Mouse (Mus musculus) liver, embryonic 15.5 days (tissue): ENCODE measurements around the gene Cox7b. TPM values are rescaled to one million over a fixed set of nuclear protein-coding genes. Genes with fewer than 3 reads are reported as not detected.
A peak's percentile ranks its signal among the peaks of the same experiment; 100 is the strongest.
"Not testable (repeated sequence)": the region's sequence is repeated elsewhere in the genome, so short reads cannot be mapped to it uniquely, and the experiment has no call there.

Source experiments
- ATAC-seq: fragments of 200-750 bp; cut with Nextera tagmentation; 2 replicates; pipeline ENCODE4 v1.8.0; 2017; ENCODE audit warnings: moderate number of reproducible peaks, mild to moderate bottlenecking, moderate library complexity; ENCODE audit not compliant: insufficient read depth
- H3K27ac ChIP-seq: fragments of 300-500 bp; sonication (generic); replicated peaks from 2 replicates; pipeline ENCODE4 v1.5.1; 2015; ENCODE audit warnings: mild to moderate bottlenecking, inconsistent platforms
- H3K27me3 ChIP-seq: fragments of 300-500 bp; sonication (generic); 2 replicates; pipeline ENCODE4 v1.6.1; 2015; ENCODE audit warnings: mild to moderate bottlenecking, inconsistent platforms
- H3K36me3 ChIP-seq: fragments of 300-500 bp; sonication (generic); replicated peaks from 2 replicates; pipeline ENCODE4 v1.6.1; 2015; ENCODE audit warnings: moderate library complexity, mild to moderate bottlenecking, inconsistent platforms
- H3K4me1 ChIP-seq: fragments of 300-500 bp; sonication (generic); replicated peaks from 2 replicates; pipeline ENCODE4 v1.6.1; 2015; ENCODE audit warnings: inconsistent platforms
- H3K4me2 ChIP-seq: fragments of 300-500 bp; sonication (generic); 2 replicates; pipeline ENCODE4 v1.6.1; 2015; ENCODE audit warnings: moderate library complexity, mild to moderate bottlenecking, inconsistent platforms
- H3K4me3 ChIP-seq: fragments of 300-500 bp; sonication (generic); replicated peaks from 2 replicates; pipeline ENCODE4 v1.5.1; 2015; ENCODE audit warnings: mild to moderate bottlenecking, inconsistent platforms
- H3K9ac ChIP-seq: fragments of 300-500 bp; sonication (generic); 2 replicates; pipeline ENCODE4 v1.6.1; 2015; ENCODE audit warnings: moderate library complexity, mild to moderate bottlenecking, inconsistent platforms
- H3K9me3 ChIP-seq: fragments of 300-500 bp; sonication (generic); replicated peaks from 2 replicates; pipeline ENCODE4 v1.6.1; 2016; ENCODE audit warnings: inconsistent platforms
- WGBS: fragments of 180-500 bp; shearing (Covaris S2); methylation state at CpG from one replicate; pipeline ENCODE4 v1.1.7; 2015; ENCODE audit warnings: mixed read lengths; ENCODE audit not compliant: insufficient replicate concordance; 5-methylcytosine and 5-hydroxymethylcytosine counted together
- polyA plus RNA-seq: library from polyadenylated mRNA; unstranded; fragments of >200 nt; fragmentation: Nextera tagmentation; extraction: Ambion mirVana; gene quantifications from 2 replicates; pipeline ENCODE4 v1.2.1, GENCODE M21; 2015

The Cox7b gene
- 205 and 265 TPM in 2 replicates for polyA plus RNA-seq

DNA sequence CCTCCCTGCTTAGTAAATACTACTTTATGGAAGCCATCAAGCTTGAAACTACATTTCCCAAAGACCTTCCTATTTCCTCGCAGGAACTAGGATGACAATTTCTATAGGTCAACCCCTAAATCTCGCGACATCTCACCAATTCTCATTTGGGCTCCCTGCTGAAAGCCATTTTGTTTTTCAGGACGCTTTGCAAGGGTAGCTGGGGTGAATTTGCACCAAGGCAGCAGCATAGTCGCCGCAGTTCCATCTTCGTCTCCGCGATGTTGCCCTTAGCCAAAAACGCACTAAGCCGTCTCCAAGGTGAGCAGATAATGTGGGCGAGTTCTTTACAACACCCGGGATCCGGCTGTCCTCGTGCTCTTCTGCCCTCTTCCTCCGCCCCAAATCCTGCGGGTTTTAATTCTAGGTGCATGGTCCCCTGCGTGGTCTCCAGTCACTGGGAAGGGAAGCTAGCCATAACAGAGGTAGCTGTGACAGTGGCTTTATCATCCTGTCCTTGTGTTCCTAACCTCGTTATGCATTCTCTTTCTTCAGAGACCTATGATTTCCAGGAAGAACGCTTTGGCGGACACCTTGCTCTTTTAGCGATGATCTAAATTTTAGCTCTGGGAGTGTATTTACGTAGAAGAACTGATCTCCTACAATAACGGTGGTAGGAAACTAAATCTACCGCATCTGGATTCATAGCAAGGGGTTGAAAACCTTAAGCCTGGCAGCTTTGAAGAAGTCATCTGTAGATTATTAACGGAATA lies at the start of gene Cox7b:
TSS of gene Cox7b (plus strand) at position 130 of the 752 bp plus-strand sequence.
- ATAC-seq: peak; percentile 15; the same call in 1 of the 2 replicates
- Histone ChIP-seq H3K27ac (peak within 1 kb of the TSS; percentile 82), H3K27me3 (no peaks in the 10 kb centered on the region), H3K36me3 (peaks cover 14% of the 10 kb centered on the region; the same call in 1 of the 2 replicates), H3K4me1 (peaks cover 14% of the 10 kb centered on the region), H3K4me3 (peak within 1 kb of the TSS; percentile 68), H3K4me2 (peak within 1 kb of the TSS; percentile 55), H3K9ac (peak within 1 kb of the TSS; percentile 59), H3K9me3 (no peaks in the 10 kb centered on the region)
- 14% methylated on average over 26 of the region's 26 CpGs for WGBS

GRCm38 (mm10) chrX:106001605-106002004 lies 13.9 kb upstream of the Cox7b start:
- Histone ChIP-seq H3K36me3 (0 out of 2 replicates have a peak, but pooled peaks cover 8% of the 10 kb centered on the region), H3K27ac (no peak overlapping the region), H3K4me2 (no peak overlapping the region), H3K4me3 (no peak overlapping the region), H3K9ac (no peak overlapping the region), H3K4me1 (no peaks in the 10 kb centered on the region; the same call in 1 of the 2 replicates), H3K9me3 (no peaks in the 10 kb centered on the region), H3K27me3 (no peaks in the 10 kb centered on the region)
- ATAC-seq: no peak
- WGBS: 60% methylated on average over 1 of the region's 1 CpGs

- no peaks in the 10 kb centered on the region for H3K27me3 ChIP-seq
- H3K9ac ChIP-seq: peak overlapping the region; percentile 70
- peaks cover 15% of the 10 kb centered on the region for H3K4me1 ChIP-seq
- no peaks in the 10 kb centered on the region for H3K9me3 ChIP-seq
- peak overlapping the region; percentile 69 for H3K4me2 ChIP-seq
- no peak for ATAC-seq
- H3K36me3 ChIP-seq: no peaks in the 10 kb centered on the region
- peak overlapping the region; percentile 94; the same call in 1 of the 2 replicates for H3K27ac ChIP-seq
- 7% methylated on average over 3 of the region's 3 CpGs for WGBS
- peak overlapping the region; percentile 73 for H3K4me3 ChIP-seq
These were observed 4.7 kb upstream of the Cox7b start for GRCm38 (mm10) chrX:106010762-106011161.

GRCm38 (mm10) chrX:106011465-106012159 lies 3.9 kb upstream of the Cox7b start, which contains the start of gene Magt1:
TSS of gene Magt1 (minus strand) at chrX:106011906.
- Histone ChIP-seq H3K27me3 (no peaks in the 10 kb centered on the region), H3K4me2 (peak within 1 kb of the TSS; percentile 71), H3K36me3 (no peaks in the 10 kb centered on the region), H3K9ac (peak within 1 kb of the TSS; percentile 70), H3K4me1 (peaks cover 15% of the 10 kb centered on the region), H3K4me3 (peak within 1 kb of the TSS; percentile 73), H3K27ac (peak within 1 kb of the TSS; percentile 94), H3K9me3 (no peaks in the 10 kb centered on the region)
- ATAC-seq: peak; percentile 96
- WGBS: 16% methylated on average over 45 of the region's 45 CpGs

DNA sequence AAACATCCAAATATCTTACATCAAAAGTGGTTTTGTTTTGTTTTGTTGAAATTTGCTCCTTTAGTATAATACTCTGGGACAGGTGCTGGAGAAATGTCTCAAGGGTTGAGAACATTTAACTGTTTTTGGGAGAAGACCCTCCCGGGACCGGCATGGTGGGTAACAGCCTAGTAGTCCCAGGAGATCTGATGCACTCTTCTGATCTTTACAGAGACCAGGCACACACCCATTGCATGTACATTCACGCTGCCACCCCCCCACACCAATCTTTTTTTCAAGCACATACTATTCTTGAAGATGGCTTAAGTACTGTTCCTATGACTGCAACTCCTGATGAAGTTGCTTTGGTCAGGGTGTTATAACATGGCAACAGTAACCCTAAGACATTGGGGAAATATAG lies 2.9 kb upstream of the Cox7b start:
- 54% methylated on average over 3 of the region's 3 CpGs for WGBS
- peak overlapping the region; percentile 81 for H3K27ac ChIP-seq
- H3K4me3 ChIP-seq: peak overlapping the region; percentile 46
- peak overlapping the region; percentile 71 for H3K4me2 ChIP-seq
- ATAC-seq: no peak
- no peaks in the 10 kb centered on the region for H3K9me3 ChIP-seq
- peaks cover 23% of the 10 kb centered on the region for H3K4me1 ChIP-seq
- no peaks in the 10 kb centered on the region for H3K36me3 ChIP-seq
- H3K27me3 ChIP-seq: no peaks in the 10 kb centered on the region
- peak overlapping the region; percentile 39 for H3K9ac ChIP-seq

DNA sequence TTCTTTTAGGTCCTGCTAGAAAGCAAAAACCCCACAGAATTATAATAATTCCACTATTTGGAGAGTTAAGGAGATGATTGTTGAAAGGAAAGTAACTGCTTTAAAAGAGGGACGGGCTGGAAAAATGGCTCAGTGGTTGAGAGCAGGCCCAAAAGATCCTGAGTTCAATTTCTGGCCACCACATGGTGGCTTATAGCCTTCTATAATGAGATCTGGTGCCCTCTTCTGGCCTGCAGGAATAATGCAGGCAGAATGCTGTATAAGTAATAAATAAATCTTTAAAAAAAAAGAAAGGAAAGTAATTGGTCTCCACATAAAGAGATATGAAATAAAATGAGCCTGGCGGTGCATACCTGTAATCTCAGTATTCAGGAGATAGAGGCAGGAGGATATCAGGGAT lies 2.3 kb upstream of the Cox7b start:
- Histone ChIP-seq H3K9me3 (no peaks in the 10 kb centered on the region), H3K4me1 (peaks cover 23% of the 10 kb centered on the region), H3K36me3 (no peaks in the 10 kb centered on the region), H3K27ac (no peak overlapping the region), H3K4me2 (no peak overlapping the region), H3K27me3 (no peaks in the 10 kb centered on the region), H3K4me3 (no peak overlapping the region), H3K9ac (no peak overlapping the region)
- 13% methylated on average over 2 of the region's 2 CpGs for WGBS
- no peak for ATAC-seq

DNA sequence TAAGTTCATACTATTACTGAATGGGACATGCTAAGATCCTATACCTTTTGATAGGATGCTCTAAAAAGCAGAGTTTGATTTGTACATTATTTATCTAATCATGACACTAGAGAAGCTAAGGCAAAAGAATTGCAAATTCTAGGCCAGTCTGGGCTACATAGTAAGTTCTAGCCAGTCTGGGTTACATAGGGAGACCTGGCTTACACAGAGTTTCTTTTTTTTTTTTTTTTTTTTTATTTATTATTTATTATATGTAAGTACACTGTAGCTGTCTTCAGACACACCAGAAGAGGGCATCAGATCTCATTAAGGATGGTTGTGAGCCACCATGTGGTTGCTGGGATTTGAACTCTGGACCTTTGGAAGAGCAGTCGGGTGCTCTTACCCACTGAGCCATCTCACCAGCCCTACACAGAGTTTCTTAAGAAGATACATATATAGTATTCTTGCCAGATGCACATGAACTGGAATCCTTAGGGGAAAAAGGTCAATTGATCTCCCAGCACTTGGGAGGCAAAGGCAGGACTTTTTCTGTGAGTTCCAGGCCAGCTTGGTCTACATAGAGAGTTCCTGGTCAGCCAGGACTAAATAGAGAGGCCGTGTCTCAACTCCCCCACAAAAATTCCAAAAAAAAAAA lies 641 bp upstream of the Cox7b start:
- H3K27me3 ChIP-seq, H3K9me3 ChIP-seq, H3K9ac ChIP-seq, ATAC-seq: not testable (repeated sequence)
- Histone ChIP-seq H3K4me3 (peak overlapping the region; percentile 68), H3K4me1 (peaks cover 17% of the 10 kb centered on the region), H3K36me3 (peaks cover 11% of the 10 kb centered on the region; the same call in 1 of the 2 replicates), H3K27ac (peak overlapping the region; percentile 82), H3K4me2 (peak overlapping the region; percentile 55)
- 45% methylated on average over 2 of the region's 2 CpGs for WGBS

GRCm38 (mm10) chrX:106017102-106017501 lies 1.6 kb downstream of the Cox7b start:
- ATAC-seq: no peak
- Histone ChIP-seq H3K4me2 (peak overlapping the region; percentile 55), H3K9ac (no peak overlapping the region), H3K4me3 (peak overlapping the region; percentile 68), H3K36me3 (peaks cover 25% of the 10 kb centered on the region; the same call in 1 of the 2 replicates), H3K9me3 (no peaks in the 10 kb centered on the region), H3K27me3 (no peaks in the 10 kb centered on the region), H3K27ac (no peak overlapping the region), H3K4me1 (peaks cover 14% of the 10 kb centered on the region)
- WGBS: 48% methylated on average over 3 of the region's 3 CpGs

DNA sequence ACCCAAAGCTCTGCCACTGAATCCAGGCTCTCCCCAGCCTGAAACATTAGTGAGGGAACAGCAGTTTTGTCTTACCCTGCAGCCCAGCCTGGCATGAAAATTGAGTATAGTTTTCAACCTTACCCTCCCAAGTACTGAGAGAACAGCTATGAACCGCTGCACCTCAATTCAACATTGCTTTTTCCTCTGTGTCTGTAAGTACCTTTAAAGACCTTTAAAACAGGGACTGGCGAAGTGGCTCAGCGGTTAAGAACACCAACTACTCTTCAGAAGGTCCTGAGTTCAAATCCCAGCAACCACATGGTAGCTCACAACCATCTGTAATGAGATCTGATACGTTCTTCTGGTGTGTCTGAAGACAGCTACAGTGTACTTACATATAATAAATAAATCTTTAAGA lies 2.0 kb downstream of the Cox7b start:
- H3K27ac ChIP-seq: no peak overlapping the region
- H3K27me3 ChIP-seq: no peaks in the 10 kb centered on the region
- WGBS: 65% methylated on average over 4 of the region's 4 CpGs
- no peaks in the 10 kb centered on the region for H3K9me3 ChIP-seq
- H3K9ac ChIP-seq: no peak overlapping the region
- H3K4me1 ChIP-seq: peaks cover 10% of the 10 kb centered on the region
- H3K4me3 ChIP-seq: no peak overlapping the region
- no peak for ATAC-seq
- H3K4me2 ChIP-seq: peak overlapping the region; percentile 55; the same call in 1 of the 2 replicates
- peaks cover 26% of the 10 kb centered on the region; the same call in 1 of the 2 replicates for H3K36me3 ChIP-seq

DNA sequence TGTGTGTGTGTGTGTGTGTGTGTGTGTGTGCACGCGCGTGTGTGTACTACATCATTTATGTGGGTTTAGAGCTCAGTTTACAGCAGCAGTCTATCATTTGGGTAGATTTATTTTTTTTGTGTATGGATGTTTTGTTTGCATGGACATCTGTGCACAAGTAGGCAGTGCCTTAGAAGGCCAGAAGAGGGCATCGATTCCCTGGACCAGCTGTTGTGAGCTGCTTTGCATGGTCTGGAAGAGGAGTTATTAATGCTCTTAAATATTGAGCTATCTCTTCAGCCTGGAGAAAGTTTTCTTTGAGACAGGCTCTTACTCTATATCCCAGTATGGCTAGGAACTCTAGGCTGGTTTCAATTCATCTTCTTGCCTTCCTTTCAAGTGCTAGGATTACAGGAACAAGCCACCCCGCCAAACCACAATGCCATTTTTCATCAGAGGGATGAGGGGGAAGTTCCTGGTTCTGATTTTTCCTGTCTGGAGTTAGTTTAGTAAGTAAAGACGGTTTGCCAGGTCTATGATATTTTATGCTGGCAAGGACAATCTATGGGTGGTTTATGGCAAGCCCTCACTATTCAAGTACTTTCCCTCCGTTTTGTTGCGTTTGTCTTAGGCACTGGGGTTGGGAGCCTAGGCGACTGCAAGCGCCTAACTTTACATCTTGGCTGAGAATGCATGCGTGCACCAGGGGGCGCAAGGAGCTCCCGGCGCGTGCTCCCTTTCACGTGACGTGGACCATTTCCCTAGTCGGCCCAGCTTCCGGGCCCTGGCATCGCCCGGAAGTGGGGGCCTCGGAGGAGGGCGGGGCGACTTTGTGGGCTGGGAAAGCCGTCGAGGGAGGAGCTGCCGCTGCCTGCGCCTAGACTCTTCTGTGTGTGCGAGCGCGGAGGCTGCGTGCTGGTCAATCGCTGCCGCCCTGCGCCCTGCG lies 11.2 kb downstream of the Cox7b start, which contains the start of gene Atp7a:
TSS of gene Atp7a (plus strand) at position 859 of the 925 bp plus-strand sequence.
- ATAC-seq: peak; percentile 98
- H3K4me3 ChIP-seq: peak within 1 kb of the TSS; percentile 64
- no peaks in the 10 kb centered on the region for H3K27me3 ChIP-seq
- peak within 1 kb of the TSS; percentile 69 for H3K4me2 ChIP-seq
- H3K9me3 ChIP-seq: no peaks in the 10 kb centered on the region
- H3K27ac ChIP-seq: peak within 1 kb of the TSS; percentile 66; the same call in 1 of the 2 replicates
- 15% methylated on average over 36 of the region's 36 CpGs for WGBS
- H3K4me1 ChIP-seq: 0 out of 2 replicates have a peak, but pooled peaks cover 5% of the 10 kb centered on the region
- peaks cover 4% of the 10 kb centered on the region; the same call in 1 of the 2 replicates for H3K36me3 ChIP-seq
- peak within 1 kb of the TSS; percentile 57 for H3K9ac ChIP-seq
